Comparison of ENCODE assay signal across 24 mouse cellular contexts in the genomic region with DNA sequence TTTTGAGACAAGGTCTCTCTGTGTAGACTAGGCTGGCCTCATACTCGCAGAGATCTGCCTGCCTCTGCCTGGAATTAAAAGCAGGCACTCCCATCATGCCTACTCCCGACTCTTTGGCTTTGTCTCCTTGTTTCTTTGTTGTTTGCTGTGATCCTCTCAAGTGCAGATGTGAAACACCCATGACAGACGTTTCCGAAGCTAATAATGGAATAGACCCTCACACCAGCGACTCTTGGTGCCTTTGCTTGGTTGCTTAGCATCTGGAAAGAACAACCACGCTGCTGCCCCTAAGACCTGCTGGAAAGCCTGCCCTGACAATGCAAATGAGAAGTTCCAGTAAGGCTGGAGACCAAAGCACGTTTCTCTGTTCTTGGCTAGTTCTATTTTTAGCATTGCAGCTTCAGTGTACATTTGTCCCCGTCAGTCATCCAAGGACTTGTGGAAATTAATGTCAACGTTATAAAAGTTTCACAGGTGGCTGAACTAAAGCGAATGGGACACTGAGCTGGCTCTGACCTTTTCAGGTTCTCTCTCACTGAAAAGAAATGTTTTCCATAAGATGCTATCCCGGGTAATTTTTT. TPM values are rescaled to one million over a fixed set of nuclear protein-coding genes. Genes with fewer than 3 reads are reported as not detected.
DNase-seq lines count a peak whose midpoint lies in the region; ATAC-seq and TF ChIP-seq lines count a peak whose summit lies in the region.
"Had no signal": no experiment of that assay in that cellular context is flagged by ENCODE, and none has a peak within 500 bp of the region (broad histone marks: within the 10 kb centered on the region; RNA-seq: fewer than 3 reads in every experiment).

No protein-coding gene starts in this region.

- peak overlapping the region; percentile 24 for H3K4me2 ChIP-seq in heart, embryonic 13.5 days
- H3K4me2 ChIP-seq in limb, embryonic 14.5 days (replicated peaks; ENCODE audit: low read depth, low read length, severe bottlenecking), result no peak overlapping the region
- H3K4me2 ChIP-seq in midbrain, embryonic 11.5 days, result no peak overlapping the region
- H3K4me2 ChIP-seq: forebrain, embryonic 13.5 days; kidney, embryonic 15.5 days; limb, embryonic 12.5 days; liver, embryonic 11.5 days; lung, embryonic 15.5 days; midbrain, embryonic 12.5 days had no signal

- no peaks in the 10 kb centered on the region for H3K36me3 ChIP-seq in heart, embryonic 13.5 days
- no peaks in the 10 kb centered on the region for H3K36me3 ChIP-seq in limb, embryonic 14.5 days (ENCODE audit: control insufficient read depth, insufficient read depth, low read length)
- no peaks in the 10 kb centered on the region for H3K36me3 ChIP-seq in limb, embryonic 10.5 days
- no peaks in the 10 kb centered on the region for H3K36me3 ChIP-seq in midbrain, embryonic 11.5 days (ENCODE audit: control insufficient read depth, insufficient read depth, low read length)
- H3K36me3 ChIP-seq: hindbrain, embryonic 10.5 days; kidney, embryonic 15.5 days; limb, embryonic 12.5 days; lung, embryonic 15.5 days; midbrain, embryonic 12.5 days had no signal

- H3K4me1 ChIP-seq in heart, embryonic 13.5 days, result peaks cover 31% of the 10 kb centered on the region
- H3K4me1 ChIP-seq in limb, embryonic 14.5 days (ENCODE audit: control insufficient read depth, insufficient read depth, low read length), result no peaks in the 10 kb centered on the region
- no peaks in the 10 kb centered on the region for H3K4me1 ChIP-seq in limb, embryonic 10.5 days
- H3K4me1 ChIP-seq in midbrain, embryonic 11.5 days (ENCODE audit: control insufficient read depth, insufficient read depth, low read length), result no peaks in the 10 kb centered on the region
- H3K4me1 ChIP-seq: forebrain, embryonic 13.5 days; hindbrain, embryonic 10.5 days; kidney, embryonic 15.5 days; limb, embryonic 12.5 days; lung, embryonic 15.5 days; midbrain, embryonic 12.5 days had no signal

- TF ChIP-seq POLR2A in limb, embryonic 14.5 days (IDR thresholded peaks at IDR 0.05; ENCODE audit: borderline replicate concordance, extremely low read depth, insufficient read depth, insufficient read length), result no peak

- H3K27me3 ChIP-seq in heart, embryonic 13.5 days (replicated peaks), result no peaks in the 10 kb centered on the region; the same call in 1 of the 2 replicates
- no peaks in the 10 kb centered on the region for H3K27me3 ChIP-seq in limb, embryonic 14.5 days (ENCODE audit: control insufficient read depth, insufficient read depth, low read length)
- H3K27me3 ChIP-seq in limb, embryonic 10.5 days (ENCODE audit: low read depth, poor library complexity, severe bottlenecking), result no peaks in the 10 kb centered on the region
- no peaks in the 10 kb centered on the region for H3K27me3 ChIP-seq in midbrain, embryonic 11.5 days (ENCODE audit: control insufficient read depth, insufficient read depth, low read length)
- H3K27me3 ChIP-seq: forebrain, embryonic 13.5 days; kidney, embryonic 15.5 days; limb, embryonic 12.5 days; lung, embryonic 15.5 days; midbrain, embryonic 12.5 days had no signal

- peaks cover 4% of the 10 kb centered on the region; the same call in 1 of the 2 replicates for H3K9me3 ChIP-seq in heart, embryonic 13.5 days
- H3K9me3 ChIP-seq in limb, embryonic 14.5 days (ENCODE audit: control insufficient read depth, low read length), result no peaks in the 10 kb centered on the region
- H3K9me3 ChIP-seq in limb, embryonic 10.5 days (replicated peaks), result no peaks in the 10 kb centered on the region
- H3K9me3 ChIP-seq in midbrain, embryonic 11.5 days (ENCODE audit: control insufficient read depth, low read length), result no peaks in the 10 kb centered on the region
- H3K9me3 ChIP-seq: forebrain, embryonic 13.5 days; hindbrain, embryonic 10.5 days; kidney, embryonic 15.5 days; lung, embryonic 15.5 days had no signal

- ATAC-seq in heart, embryonic 13.5 days (ENCODE audit: extremely low read depth, insufficient number of reproducible peaks, low FRiP score, low TSS enrichment), result no peak
- ATAC-seq in limb, embryonic 14.5 days (ENCODE audit: low FRiP score, low read depth), result peak; percentile 47
- ATAC-seq in midbrain, embryonic 11.5 days (ENCODE audit: low FRiP score), result no peak
- ATAC-seq: activated CD4-positive, CD25-positive, alpha-beta regulatory T cell, adult 4 months; forebrain, embryonic 13.5 days; hindbrain, embryonic 16.5 days had no signal

- H3K9ac ChIP-seq in heart, embryonic 13.5 days, result no peak overlapping the region
- no peak overlapping the region for H3K9ac ChIP-seq in limb, embryonic 14.5 days (ENCODE audit: low read depth, low read length, severe bottlenecking)
- H3K9ac ChIP-seq in midbrain, embryonic 11.5 days (ENCODE audit: low read length), result no peak overlapping the region
- H3K9ac ChIP-seq: forebrain, embryonic 13.5 days; kidney, embryonic 15.5 days; limb, embryonic 12.5 days; lung, embryonic 15.5 days; midbrain, embryonic 12.5 days had no signal

- DNase-seq in gastrocnemius, adult 18-20 months (ENCODE audit: low spot score), result peak; percentile 38
- DNase-seq in gastrocnemius, postnatal 4 days (ENCODE audit: low spot score in 2 of 2), result no peak
- DNase-seq in heart, adult 9 months (ENCODE audit: low spot score in 2 of 2), result no peak
- peak; percentile 24 for DNase-seq in limb, embryonic 14.5 days (ENCODE audit: low spot score)
- DNase-seq in limb, embryonic 10.5 days (ENCODE audit: low spot score), result no peak
- no peak for DNase-seq in midbrain, embryonic 11.5 days (ENCODE audit: low spot score, missing footprints)
- DNase-seq: adrenal gland, adult 2 months; adrenal gland, postnatal 36 days; cerebellum, adult 18-20 months; cerebellum, postnatal 14 days; kidney, adult 18-20 months; kidney, postnatal 25 days; lung, postnatal 36 days; thymus, postnatal 4 days had no signal

- 51% methylated on average over 11 of the region's 11 CpGs for WGBS in heart, embryonic 13.5 days
- 75% methylated on average over 11 of the region's 11 CpGs for WGBS in limb, embryonic 14.5 days
- 87% methylated on average over 11 of the region's 11 CpGs for WGBS in limb, embryonic 10.5 days
- WGBS in midbrain, embryonic 11.5 days, result 85% methylated on average over 11 of the region's 11 CpGs

- H3K27ac ChIP-seq in heart, embryonic 13.5 days (replicated peaks), result peak overlapping the region; percentile 70
- H3K27ac ChIP-seq in limb, embryonic 14.5 days (replicated peaks; ENCODE audit: low read depth, low read length), result no peak overlapping the region
- H3K27ac ChIP-seq in limb, embryonic 10.5 days, result no peak overlapping the region
- H3K27ac ChIP-seq in midbrain, embryonic 11.5 days (ENCODE audit: low read depth, low read length), result no peak overlapping the region
- H3K27ac ChIP-seq: forebrain, embryonic 13.5 days; hindbrain, embryonic 10.5 days; kidney, embryonic 15.5 days; limb, embryonic 12.5 days; lung, embryonic 15.5 days; midbrain, embryonic 12.5 days had no signal

- H3K4me3 ChIP-seq in heart, embryonic 13.5 days, result no peak overlapping the region
- H3K4me3 ChIP-seq in limb, embryonic 14.5 days (replicated peaks; ENCODE audit: low read length), result no peak overlapping the region
- no peak overlapping the region for H3K4me3 ChIP-seq in limb, embryonic 10.5 days
- no peak overlapping the region for H3K4me3 ChIP-seq in midbrain, embryonic 11.5 days (ENCODE audit: low read depth, low read length)
- H3K4me3 ChIP-seq: forebrain, embryonic 13.5 days; hindbrain, embryonic 10.5 days; kidney, embryonic 15.5 days; limb, embryonic 12.5 days; lung, embryonic 15.5 days; midbrain, embryonic 12.5 days had no signal

RNA-seq across cellular contexts. Expression of a gene that starts 40.7 kb away (rescaled TPM):
- total RNA-seq in gastrocnemius, adult 18-20 months (2021), result 1 to 10 TPM; 1.9 to 3.6 TPM
- total RNA-seq in gastrocnemius, postnatal 4 days (2021), result 1 to 10 TPM; 2.5 to 2.7 TPM
- polyA plus RNA-seq in heart, embryonic 13.5 days (2015; fragmentation: Nextera tagmentation; extraction: Ambion mirVana), result 5.4 and 5.5 TPM in 2 replicates
- 1.3 TPM in 2 replicates for polyA plus RNA-seq in limb, embryonic 14.5 days (2012; rRNA removed)
- 0.99 and 1.5 TPM in 2 replicates for polyA plus RNA-seq in limb, embryonic 14.5 days (2014; fragmentation: Nextera tagmentation; extraction: Ambion mirVana)
- polyA plus RNA-seq in limb, embryonic 10.5 days (2016; fragmentation: Nextera tagmentation; extraction: Ambion mirVana), result 0.72 and 0.88 TPM in 2 replicates
- polyA plus RNA-seq in midbrain, embryonic 11.5 days (2014; fragmentation: Nextera tagmentation; extraction: Ambion mirVana), result 2.1 and 2.9 TPM in 2 replicates

RNA-seq across cellular contexts. Expression of a gene that starts 46.8 kb away (rescaled TPM):
- total RNA-seq in gastrocnemius, adult 18-20 months (2021), result under 1 TPM; 0.40 to 0.53 TPM
- total RNA-seq in gastrocnemius, postnatal 4 days (2021), result 1 to 10 TPM; 9.4 to 9.6 TPM
- polyA plus RNA-seq in heart, embryonic 13.5 days (2015; fragmentation: Nextera tagmentation; extraction: Ambion mirVana), result 16.4 and 17.3 TPM in 2 replicates
- polyA plus RNA-seq in limb, embryonic 14.5 days (2012; rRNA removed), result 22.0 and 29.6 TPM in 2 replicates
- 22.9 and 26.2 TPM in 2 replicates for polyA plus RNA-seq in limb, embryonic 14.5 days (2014; fragmentation: Nextera tagmentation; extraction: Ambion mirVana)
- 54.7 and 65.4 TPM in 2 replicates for polyA plus RNA-seq in limb, embryonic 10.5 days (2016; fragmentation: Nextera tagmentation; extraction: Ambion mirVana)
- 47.3 and 48.1 TPM in 2 replicates for polyA plus RNA-seq in midbrain, embryonic 11.5 days (2014; fragmentation: Nextera tagmentation; extraction: Ambion mirVana)

RNA-seq across cellular contexts. Expression of a gene that starts 46.8 kb away (rescaled TPM):
- 1 to 10 TPM; 6.9 to 9.3 TPM for total RNA-seq in gastrocnemius, adult 18-20 months (2021)
- total RNA-seq in gastrocnemius, postnatal 4 days (2021), result 10 to 100 TPM; 12.3 to 13.7 TPM
- polyA plus RNA-seq in heart, embryonic 13.5 days (2015; fragmentation: Nextera tagmentation; extraction: Ambion mirVana), result 1.8 and 2.4 TPM in 2 replicates
- polyA plus RNA-seq in limb, embryonic 14.5 days (2012; rRNA removed), result 7.5 and 7.6 TPM in 2 replicates
- polyA plus RNA-seq in limb, embryonic 14.5 days (2014; fragmentation: Nextera tagmentation; extraction: Ambion mirVana), result 4.0 and 4.7 TPM in 2 replicates
- polyA plus RNA-seq in limb, embryonic 10.5 days (2016; fragmentation: Nextera tagmentation; extraction: Ambion mirVana), result 3.0 and 3.4 TPM in 2 replicates
- polyA plus RNA-seq in midbrain, embryonic 11.5 days (2014; fragmentation: Nextera tagmentation; extraction: Ambion mirVana), result 5.8 and 8.3 TPM in 2 replicates

Comparison
In these comparisons a context has a peak if more than half of its experiments do, and no peak if none do; other contexts are left out.
1. DNase-seq: peak in gastrocnemius, adult 18-20 months (single experiment) and limb, embryonic 14.5 days (single experiment); none in gastrocnemius, postnatal 4 days (0 of 2), heart, adult 9 months (0 of 2), limb, embryonic 10.5 days (single experiment) and midbrain, embryonic 11.5 days (single experiment).